Mouse (Mus musculus) induced T-regulatory cell, adult 2 months (primary cell): ENCODE data around the gene Odf3b.

ENCODE experiments used
- DNase-seq: peaks from one replicate; pipeline ENCODE4 v3.0.0-alpha.2; 2012; ENCODE audit warnings: low read depth

The Odf3b gene

DNA sequence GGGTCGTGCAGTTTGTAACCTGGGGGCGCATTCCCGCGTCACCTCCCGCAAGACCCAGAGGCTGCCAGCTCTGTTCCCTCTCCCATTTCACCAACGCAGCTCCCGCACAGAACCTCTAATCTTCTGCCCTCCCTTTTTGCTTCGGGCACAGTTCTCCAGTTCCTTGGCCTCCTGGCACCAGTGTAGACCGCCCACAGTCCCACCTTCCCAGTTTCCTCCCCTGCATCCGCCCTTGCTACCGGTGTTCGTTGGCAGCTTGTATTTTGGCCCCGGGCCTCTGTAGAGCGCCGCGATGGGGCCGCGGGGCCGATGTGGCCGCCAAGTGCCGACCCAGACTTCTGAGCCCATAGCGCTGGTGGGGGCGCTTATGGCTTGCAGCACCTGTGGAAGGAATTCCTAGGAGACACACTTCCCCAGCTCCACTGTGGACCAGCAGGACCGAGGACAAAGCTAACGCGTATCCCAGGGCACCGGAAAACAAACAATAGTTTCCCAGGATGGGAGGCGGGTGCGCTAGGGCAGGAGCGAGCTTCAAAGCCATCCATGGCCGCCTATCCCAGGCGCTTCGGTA lies at the start of gene Odf3b:
Gene Odf3b (minus strand): TSS at position 452 of the 571 bp plus-strand sequence.
- peak; percentile 46 for DNase-seq

DNA sequence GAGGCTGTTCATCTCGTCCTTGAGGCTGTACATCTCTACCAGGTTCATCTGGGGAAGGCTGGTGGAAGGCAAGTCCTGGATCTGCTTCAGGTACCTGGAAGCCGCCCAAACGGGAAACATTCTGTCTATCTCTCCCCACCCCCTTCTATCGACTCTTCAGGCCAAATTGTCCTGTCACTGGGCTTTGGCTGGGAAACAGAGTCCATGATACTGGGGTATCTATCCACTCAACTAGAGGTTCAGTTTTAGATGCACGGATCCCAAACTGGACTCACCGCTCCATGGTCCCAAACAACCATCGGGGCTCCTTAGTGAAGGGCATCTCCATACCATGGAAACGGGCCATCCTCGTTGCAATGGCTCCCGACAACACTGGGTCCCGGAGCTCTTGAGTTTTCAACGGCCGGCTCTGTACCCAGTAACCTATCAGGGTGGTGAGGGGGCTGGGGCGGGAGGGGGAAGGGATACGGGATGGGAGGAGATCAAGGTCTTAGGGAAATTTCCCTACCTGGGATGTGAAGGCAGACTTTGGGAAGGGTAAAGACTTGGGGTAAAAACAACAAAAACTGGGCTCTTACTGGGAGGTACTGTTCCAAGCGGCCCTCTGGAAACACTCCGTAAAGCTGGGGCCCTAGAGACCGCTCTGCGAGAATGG lies 49.2 kb upstream of the Odf3b start:
- DNase-seq, result peak; percentile 10

DNA sequence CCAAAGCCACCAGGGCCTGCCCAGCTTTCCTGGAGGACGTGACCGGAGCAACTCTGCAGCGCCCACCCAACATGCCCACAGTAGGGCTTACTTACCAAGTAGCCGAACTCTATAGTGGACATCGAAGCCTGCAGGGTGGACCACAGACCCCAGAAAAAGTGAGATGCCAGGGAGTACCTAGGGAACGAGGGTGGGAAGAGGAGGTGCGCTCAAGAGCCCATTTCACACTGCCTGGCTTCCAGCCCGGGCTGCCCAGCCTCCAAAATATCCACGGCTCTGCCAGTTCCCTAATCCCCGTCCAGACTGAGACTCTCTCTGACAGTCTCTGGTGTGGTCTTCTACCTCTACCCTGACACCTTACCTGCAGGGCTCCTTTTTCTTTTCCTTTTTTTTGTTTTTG lies 47.6 kb upstream of the Odf3b start:
- no peak for DNase-seq

DNA sequence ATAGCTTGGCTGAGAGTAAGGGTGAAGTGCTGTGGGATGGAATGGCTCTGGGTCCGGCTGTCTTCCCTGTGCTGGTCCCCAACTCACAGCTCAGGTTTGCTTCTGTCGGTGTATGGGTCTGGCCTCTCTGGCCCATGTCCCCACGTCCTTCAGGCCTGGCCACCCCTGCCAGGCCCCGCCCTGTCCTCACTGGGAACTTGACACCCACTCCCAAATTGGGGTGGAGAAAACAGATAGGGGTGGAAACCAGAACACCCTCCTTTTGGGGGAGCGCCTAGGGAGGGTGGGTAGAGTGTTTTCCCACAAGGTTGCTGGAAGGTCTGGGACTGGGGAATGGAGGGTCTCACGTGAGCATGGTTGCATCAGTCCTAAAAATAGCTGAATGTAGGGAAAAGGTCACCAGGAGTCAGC lies 46.6 kb upstream of the Odf3b start, which contains the start of gene Cpt1b:
Gene Cpt1b (minus strand): TSS at position 153 of the 411 bp plus-strand sequence.
- DNase-seq, result no peak

DNA sequence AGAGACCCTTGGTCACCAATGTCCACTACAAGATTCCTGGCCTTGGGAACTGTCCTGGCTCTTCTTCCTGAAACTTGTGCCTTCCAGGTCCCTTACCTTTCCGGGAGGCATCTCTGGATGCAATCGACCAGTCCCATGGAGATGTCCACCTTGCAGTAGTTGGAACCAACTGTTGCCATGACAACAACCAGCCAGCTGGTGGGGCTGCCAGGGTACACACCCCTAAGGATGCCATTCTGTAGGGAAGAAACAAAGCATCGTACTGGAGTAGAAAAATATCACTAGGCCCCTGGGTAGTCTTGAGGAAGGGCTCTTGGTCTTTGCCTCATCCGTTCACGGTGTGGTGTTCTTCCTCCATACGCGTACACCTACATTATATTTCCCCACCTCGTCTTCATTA lies 45.5 kb upstream of the Odf3b start:
- no peak for DNase-seq

DNA sequence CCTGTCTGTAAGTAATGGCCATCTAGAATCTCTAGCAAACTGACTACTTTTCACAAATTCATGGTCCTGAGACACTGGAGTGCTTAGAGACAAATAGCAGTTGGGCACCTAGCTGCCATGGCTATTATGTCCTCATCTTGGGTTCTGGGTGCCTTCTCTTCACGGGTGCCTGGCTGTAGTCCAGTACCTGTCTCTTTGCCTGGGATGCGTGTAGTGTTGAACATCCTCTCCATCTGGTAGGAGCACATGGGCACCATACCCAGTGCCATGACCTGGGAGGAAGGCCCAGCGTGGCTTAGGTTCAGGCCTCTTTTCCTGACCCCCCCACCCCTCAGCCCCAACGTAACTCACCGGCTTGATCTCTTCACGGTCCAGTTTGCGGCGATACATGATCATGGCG lies 42.9 kb upstream of the Odf3b start:
- DNase-seq, result no peak

DNA sequence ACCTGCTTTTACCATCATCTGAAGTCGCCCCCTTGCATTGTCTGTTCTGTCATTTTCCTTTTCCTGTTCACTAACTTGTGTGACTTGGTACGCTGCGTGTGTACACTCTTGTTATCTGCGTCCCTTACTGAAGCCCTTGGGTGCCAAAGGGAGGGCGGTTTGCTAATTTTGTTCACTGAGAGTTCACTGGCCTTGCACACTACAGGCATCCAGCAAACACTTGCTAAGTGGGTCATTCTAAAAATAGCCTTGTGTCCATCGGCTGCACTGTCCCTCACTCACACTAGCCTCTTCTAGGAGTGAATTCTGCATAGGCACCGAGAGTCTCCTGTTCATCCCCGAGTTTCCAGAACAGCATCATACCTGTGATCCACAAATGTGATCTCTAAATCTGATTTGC lies 36.2 kb upstream of the Odf3b start:
- DNase-seq, result no peak

DNA sequence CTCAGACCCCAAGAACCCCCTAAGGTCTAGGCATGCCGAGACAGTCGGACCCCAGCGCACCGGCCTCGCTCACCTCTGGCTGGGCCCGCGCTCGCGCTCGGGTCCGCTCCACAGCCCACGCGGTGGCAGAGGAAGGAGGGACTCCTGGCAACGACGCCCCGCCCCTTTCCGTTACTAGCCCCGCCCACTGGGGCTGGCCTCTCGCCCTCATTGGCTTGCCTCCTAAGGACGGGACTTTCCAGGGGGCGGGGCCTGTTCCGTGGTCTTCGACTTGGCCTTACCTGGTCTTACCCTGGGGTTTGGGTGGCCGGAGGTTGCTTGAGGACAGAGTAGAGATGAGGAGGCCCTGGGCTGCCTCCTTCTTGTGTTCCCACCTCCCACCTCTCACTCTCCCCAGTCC lies 31.0 kb upstream of the Odf3b start, which contains the start of gene Syce3:
Gene Syce3 (minus strand): TSS at position 386 of the 400 bp plus-strand sequence.
- no peak for DNase-seq

DNA sequence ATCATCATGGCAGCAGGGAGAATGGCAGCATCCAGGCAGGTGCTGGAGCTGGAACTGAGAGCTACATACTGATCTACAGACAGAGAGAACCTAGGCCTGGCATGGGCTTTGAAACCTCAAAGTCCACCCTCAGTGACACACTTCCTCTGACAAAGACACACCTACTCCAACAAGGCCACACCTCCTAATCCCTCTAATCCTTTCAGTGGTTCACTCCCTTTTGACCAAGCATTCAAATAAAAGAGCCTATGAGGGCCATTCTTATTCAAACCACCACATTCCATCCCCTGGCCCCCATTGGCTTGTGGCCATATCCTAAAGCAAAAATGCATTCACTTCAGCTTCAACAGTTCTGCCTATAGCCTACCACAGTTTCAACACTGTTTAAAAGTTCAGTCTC lies 27.6 kb upstream of the Odf3b start:
- no peak for DNase-seq

DNA sequence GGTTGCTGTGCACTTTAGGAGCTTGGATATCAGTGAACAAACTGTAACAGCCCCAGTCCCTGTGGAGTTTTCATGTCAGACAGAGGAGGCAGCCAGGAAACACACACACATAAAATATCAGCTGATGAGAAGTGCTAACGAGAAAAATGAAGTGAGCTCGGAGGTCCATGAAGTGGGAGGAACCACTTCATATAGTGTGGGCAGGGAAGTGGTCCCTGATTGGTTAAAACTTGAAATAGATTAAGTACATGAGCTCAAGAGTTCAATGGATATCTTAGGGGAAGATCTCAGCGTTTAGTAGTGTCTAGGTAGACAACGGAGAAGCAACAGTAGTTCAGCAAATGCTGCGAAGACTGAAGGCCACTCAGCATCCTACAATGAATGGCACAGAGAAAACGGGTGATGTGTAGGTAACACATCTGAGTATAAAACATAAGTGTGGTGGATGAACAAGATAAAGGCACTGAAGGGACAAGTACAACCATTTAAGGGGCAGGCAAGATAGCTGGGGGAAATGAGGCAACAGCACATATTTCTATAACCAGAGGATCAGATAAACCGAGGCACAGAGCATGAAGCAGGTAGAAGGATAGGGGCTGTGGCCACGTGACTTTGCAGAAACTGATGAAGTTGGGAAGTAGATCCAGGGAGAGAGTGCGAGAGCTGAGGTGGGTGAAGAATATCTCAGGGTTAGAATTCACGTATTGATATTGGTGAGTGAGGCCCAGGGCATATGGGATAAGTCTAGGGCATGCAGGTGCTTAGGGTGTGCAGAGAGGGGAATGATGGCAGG lies 25.9 kb upstream of the Odf3b start:
- DNase-seq, result no peak

DNA sequence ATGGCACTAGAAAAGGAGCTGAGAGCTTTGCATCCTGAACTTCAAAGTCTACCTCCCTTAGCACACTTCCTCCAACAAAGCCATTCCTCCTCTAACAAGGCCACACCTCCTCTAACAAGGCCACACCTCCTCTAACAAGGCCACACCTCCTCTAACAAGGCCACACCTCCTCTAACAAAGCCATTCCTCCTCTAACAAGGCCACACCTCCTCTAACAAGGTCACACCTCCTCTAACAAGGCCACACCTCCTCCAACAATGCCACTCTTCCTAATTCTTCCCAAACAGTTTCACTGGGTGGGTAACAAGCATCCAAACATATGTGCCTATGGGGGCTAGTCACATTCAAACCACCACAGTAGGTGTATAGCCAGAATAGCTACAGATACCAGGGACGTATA lies 23.4 kb upstream of the Odf3b start:
- DNase-seq, result no peak

DNA sequence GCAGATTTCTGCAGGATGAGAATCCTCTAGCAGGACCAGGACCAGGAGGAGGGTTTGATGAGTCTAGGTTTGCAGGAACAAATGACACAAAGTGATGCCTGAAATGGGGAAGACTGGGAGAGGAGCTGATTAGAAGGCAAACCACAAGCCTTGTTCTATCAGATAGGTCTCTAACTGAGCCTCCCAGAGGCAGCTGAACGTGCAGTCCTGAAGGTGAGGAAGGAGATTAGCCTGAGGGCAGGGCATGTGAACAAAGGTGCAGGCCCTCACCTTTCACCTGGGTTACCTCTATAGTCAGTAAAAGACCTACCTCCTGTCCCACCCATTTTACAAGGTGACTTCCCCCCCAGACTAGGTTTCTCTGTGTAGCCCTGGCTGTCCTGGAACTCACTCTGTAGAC lies 20.6 kb upstream of the Odf3b start:
- DNase-seq, result no peak

DNA sequence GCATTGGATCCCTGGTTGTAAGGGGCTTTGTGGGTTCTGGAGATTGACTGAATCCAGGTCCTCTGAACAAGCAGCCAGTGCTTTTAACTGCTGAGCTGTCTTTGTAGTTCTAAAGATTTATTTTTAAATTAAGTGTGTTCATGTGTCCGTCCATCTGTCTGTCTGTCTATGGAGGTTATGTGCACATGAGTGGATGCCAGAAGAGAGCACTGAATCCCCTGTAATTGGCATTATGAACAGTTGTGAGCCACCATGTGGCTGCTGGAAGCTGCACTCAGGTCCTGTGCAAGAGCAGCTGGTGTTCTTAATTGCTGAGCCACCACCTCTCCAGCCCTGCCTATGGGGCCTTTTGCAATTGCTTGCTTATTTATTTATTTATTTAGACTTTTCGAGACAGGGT lies 19.1 kb upstream of the Odf3b start:
- DNase-seq, result no peak

DNA sequence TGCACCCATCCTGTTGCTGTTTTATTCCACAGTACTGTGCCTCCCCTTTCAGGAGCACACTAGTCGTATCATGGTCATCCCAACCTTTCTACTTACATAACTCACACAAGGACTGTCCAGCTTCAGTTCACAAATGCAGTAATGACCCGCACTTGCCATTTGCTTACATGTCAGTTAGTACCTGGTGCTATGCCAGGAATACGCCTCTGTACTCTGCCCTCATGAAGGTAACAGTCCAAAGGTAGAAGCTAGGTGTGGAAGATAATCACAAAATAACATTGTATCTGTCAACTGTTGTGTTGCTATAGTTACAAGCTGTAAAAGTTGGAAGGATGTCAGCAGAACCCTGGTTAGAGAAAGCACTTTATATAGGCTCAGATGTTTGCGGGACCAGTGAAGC lies 17.8 kb upstream of the Odf3b start:
- DNase-seq, result no peak

DNA sequence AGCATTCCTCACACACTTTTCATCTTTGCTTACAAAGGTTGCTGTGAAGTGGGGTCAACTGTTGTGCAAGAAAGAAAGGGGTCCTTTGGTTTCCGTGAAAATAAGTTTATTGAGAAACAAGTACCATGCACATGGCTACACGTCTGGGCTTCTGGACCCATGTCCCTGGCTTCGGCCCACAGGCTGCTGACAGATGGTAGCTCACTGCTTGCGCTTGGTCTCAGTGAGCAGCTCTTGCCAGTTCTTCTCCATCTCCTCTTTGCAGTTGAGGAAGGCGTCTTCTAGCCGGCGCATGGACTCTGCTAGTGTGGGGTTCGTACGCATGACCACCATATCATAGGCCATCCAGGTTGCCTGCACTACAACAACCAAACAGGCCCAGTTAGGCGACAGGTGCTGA lies 11.0 kb upstream of the Odf3b start:
- no peak for DNase-seq

DNA sequence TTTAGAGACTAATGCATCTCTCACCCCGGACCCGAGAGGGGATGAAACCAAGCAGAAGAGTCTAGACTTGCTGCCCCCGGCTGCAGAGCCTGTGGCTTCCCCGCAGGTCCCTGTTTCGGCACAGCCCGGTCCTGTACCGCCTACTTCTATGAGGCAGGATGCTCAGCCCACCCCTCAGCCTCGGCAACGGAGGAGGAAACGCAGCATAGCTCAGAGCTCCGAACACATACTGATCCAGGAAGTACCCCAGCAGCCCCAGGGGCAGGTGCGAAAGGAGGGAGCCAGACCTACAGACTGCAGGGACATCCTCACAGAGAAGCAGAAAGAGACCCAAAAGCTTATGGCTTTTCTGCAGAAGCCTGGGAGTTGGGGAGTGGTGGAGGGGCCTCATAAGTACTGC lies 8.0 kb upstream of the Odf3b start:
- DNase-seq, result peak; percentile 30

DNA sequence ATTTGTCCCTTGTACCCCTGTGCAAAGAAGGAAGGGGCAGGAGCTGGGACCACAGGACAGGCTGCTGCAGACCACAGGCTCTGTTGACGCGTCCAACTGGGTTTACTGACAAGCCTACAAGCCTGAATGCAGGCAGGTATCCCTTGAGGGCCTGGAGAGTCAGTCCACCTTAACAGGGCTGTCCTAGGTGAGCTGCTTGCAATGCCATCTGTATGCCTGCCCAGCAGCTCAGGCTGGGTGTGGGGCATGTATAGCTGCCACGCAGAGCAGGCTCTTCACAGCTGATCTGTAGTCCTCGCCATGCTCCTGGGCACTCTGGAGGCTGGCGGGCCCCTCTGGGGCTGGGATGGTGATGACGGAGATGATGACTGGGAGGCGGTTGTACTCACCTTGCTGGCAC lies 5.5 kb upstream of the Odf3b start, which contains the start of gene Klhdc7b:
Gene Klhdc7b (plus strand): TSS at position 301 of the 400 bp plus-strand sequence.
- no peak for DNase-seq

DNA sequence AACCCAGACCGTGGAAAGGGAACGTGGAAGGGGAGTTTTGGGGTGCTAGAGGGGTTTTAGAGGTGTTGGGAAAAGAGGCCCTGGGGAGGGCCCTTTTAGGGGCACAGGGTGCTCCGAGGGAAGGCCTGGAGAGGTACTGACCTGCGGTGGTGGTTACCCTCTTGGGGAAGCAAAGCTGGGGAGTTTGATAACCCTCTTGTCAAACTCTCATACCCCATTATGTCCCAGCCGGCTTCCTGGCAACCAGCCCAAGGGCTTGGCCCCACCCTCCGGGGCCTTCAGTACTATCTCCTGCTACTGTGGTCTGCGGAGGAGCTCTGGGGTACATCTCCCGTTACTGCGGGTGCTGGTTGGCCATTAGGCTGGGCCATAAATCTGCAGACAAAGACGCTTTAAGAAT lies 347 bp upstream of the Odf3b start:
- DNase-seq, result no peak

DNA sequence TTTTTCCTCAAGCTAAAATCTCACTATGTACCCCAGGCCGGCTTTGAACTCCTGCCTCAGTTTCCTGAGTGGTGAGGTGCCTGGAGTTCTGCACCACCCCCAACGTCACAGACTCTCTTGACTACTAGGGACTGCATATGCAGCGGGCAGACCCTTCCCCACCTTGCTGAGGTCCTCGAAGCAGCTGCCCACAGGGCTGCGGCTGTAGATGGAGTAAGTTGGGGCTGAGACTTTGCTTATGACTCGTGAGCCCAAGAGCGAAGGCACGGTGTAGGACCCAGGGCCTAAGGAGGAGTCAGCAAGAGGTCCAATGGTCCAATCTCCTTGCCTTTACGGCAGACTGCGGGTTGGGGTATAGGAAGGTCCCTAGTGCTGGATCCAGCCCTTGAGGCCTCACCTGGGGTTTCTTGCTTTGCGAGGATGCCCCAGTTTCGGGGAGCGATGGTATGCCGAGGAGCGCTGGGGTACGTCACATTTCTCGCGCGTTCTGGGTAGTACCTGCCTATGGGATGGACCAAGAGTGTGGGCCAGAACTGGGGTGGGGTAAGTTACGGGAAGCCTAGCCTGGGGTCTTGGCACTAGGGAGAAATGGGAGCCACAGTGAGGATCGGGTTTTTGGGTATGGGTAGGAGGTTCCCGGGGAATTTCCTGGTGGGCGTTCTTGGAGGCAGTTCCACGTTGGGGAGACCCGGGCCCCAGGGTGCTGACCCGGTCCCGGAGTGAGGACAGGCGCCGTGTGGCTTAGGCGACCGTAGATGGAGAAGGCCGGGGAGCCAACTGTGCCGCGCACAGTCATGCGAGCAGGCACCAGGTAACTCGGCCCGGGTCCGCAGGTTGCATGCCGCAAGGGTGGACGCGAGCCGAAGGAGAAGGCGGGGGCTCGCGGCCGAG lies 899 bp downstream of the Odf3b start:
- DNase-seq, result peak; percentile 17

DNA sequence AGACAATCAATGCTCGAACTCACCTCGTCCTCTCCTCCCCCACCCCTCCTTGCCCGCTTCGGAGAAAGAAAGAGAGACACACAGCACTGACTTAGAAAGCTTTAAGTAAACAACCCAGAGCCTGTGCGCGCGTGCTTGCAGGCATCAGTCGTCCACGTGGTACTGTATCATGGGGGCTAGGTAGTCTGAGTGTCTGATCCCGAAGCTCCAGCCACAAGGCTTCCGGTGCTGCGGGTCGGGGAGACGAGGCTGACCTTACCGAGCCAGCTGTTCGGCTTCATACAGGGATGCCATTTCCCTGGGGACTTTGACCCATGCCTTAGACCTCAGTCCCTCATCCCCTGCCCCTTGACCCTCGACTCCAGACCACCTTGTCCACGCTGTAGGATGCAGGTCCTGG lies 1.7 kb downstream of the Odf3b start:
- DNase-seq, result no peak

DNA sequence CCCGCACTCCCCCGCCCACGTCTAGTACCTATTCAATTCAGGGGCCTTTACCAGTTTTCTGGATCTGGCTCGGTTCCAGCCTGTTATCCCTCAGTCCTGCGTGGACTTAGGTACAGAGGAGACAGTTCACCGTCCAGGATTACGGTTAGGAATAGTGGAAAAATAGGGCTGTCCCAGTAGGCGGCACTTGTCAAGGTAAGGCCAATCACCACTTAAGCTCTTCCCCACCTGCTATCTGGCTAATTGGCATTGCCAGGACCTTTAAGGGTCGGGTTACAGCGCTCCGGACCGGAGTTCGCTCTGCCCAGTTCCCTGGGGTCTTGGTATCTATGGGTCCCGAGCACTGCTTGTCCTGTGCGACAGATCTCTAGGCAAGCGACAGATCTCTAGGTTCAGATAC lies 2.1 kb downstream of the Odf3b start, which contains the start of gene Tymp:
Gene Tymp (minus strand): TSS at position 83 of the 400 bp plus-strand sequence.
- no peak for DNase-seq

DNA sequence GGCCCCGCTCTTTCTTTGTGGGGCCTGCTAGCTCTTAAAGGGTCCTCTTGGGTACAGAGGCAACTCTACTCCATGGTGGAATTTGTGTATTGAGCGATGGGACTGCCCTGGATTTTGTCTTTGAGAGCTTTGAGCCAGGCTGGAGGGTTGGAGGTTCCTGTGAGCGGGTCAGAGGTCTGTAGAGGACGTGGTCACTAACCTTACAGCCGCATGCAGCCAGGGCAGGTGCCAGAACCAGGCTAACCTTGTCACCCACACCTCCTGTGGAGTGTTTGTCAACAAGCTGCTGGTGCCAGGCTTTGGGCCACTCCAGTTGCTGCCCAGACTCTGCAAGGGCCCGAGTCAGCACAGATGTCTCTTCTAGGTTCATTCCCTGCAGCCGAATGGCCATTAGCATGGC lies 3.0 kb downstream of the Odf3b start:
- no peak for DNase-seq
